18 mouse cellular contexts compared by ENCODE assay signal in genomic region chr7:109794556-109794955, GRCm38 (mm10). TPM values are rescaled to one million over a fixed set of nuclear protein-coding genes. Genes with fewer than 3 reads are reported as not detected.
DNase-seq lines count a peak whose midpoint lies in the region; ATAC-seq and TF ChIP-seq lines count a peak whose summit lies in the region.
"Had no signal": no experiment of that assay in that cellular context is flagged by ENCODE, and none has a peak within 500 bp of the region (broad histone marks: within the 10 kb centered on the region; RNA-seq: fewer than 3 reads in every experiment).

No protein-coding gene starts in this region.

- no peaks in the 10 kb centered on the region for H3K36me3 ChIP-seq in heart, embryonic 10.5 days
- H3K36me3 ChIP-seq in heart, embryonic 11.5 days (ENCODE audit: control insufficient read depth, insufficient read depth, low read length) = no peaks in the 10 kb centered on the region
- H3K36me3 ChIP-seq in hindbrain, embryonic 13.5 days = no peaks in the 10 kb centered on the region
- H3K36me3 ChIP-seq: embryonic facial prominence, embryonic 12.5 days; heart, embryonic 12.5 days; intestine, embryonic 15.5 days had no signal

- H3K4me1 ChIP-seq in heart, embryonic 10.5 days = peaks cover 20% of the 10 kb centered on the region
- peaks cover 10% of the 10 kb centered on the region for H3K4me1 ChIP-seq in heart, embryonic 11.5 days (ENCODE audit: control insufficient read depth, insufficient read depth, low read length)
- H3K4me1 ChIP-seq in hindbrain, embryonic 13.5 days (replicated peaks) = peaks cover 4% of the 10 kb centered on the region; the same call in 1 of the 2 replicates
- H3K4me1 ChIP-seq: embryonic facial prominence, embryonic 12.5 days; intestine, embryonic 15.5 days had no signal

- no peak overlapping the region for H3K4me2 ChIP-seq in heart, embryonic 11.5 days
- H3K4me2 ChIP-seq in hindbrain, embryonic 13.5 days = no peak overlapping the region
- H3K4me2 ChIP-seq: embryonic facial prominence, embryonic 12.5 days; hindbrain, embryonic 14.5 days; intestine, embryonic 15.5 days had no signal

- TF ChIP-seq CTCF in brain, embryonic 14.5 days (IDR thresholded peaks at IDR 0.05; ENCODE audit: borderline replicate concordance, extremely low read depth, insufficient read depth, insufficient read length) = no peak

- no peak overlapping the region for H3K4me3 ChIP-seq in heart, embryonic 10.5 days
- no peak overlapping the region for H3K4me3 ChIP-seq in heart, embryonic 11.5 days (ENCODE audit: low read depth, low read length)
- no peak overlapping the region for H3K4me3 ChIP-seq in hindbrain, embryonic 13.5 days
- H3K4me3 ChIP-seq: embryonic facial prominence, embryonic 12.5 days; heart, embryonic 12.5 days; intestine, embryonic 15.5 days had no signal

- DNase-seq in heart, embryonic 10.5 days (ENCODE audit: low spot score) = no peak
- DNase-seq in MN1 (ENCODE audit: low spot score) = peak; percentile 15
- peak; percentile 22 for DNase-seq in brain, embryonic 14.5 days (ENCODE audit: low read depth)
- no peak for DNase-seq in testis, postnatal 14 days (ENCODE audit: low spot score)
- DNase-seq: adrenal gland, postnatal 14 days; cerebellum, adult 2 months; cerebellum, postnatal 14 days; embryo, embryonic 11 days; gastrocnemius, postnatal 36 days; heart, adult 18-20 months; kidney, adult 2 months had no signal

- H3K9me3 ChIP-seq in heart, embryonic 10.5 days = no peaks in the 10 kb centered on the region
- no peaks in the 10 kb centered on the region for H3K9me3 ChIP-seq in heart, embryonic 11.5 days (replicated peaks; ENCODE audit: control insufficient read depth, low read length)
- no peaks in the 10 kb centered on the region for H3K9me3 ChIP-seq in hindbrain, embryonic 13.5 days
- H3K9me3 ChIP-seq: embryonic facial prominence, embryonic 12.5 days; heart, embryonic 12.5 days; intestine, embryonic 15.5 days had no signal

- ATAC-seq in heart, embryonic 11.5 days (replicated peaks; ENCODE audit: insufficient number of reproducible peaks, low FRiP score, low TSS enrichment) = no peak
- no peak for ATAC-seq in hindbrain, embryonic 13.5 days (ENCODE audit: low FRiP score)
- ATAC-seq: forebrain, embryonic 14.5 days; intestine, embryonic 15.5 days had no signal

- H3K27me3 ChIP-seq in heart, embryonic 10.5 days (ENCODE audit: insufficient read depth, poor library complexity, severe bottlenecking) = no peaks in the 10 kb centered on the region
- no peaks in the 10 kb centered on the region for H3K27me3 ChIP-seq in heart, embryonic 11.5 days (ENCODE audit: control insufficient read depth, insufficient read depth, low read length)
- no peaks in the 10 kb centered on the region for H3K27me3 ChIP-seq in hindbrain, embryonic 13.5 days
- H3K27me3 ChIP-seq: embryonic facial prominence, embryonic 12.5 days; heart, embryonic 12.5 days; intestine, embryonic 15.5 days had no signal

- no peak overlapping the region for H3K9ac ChIP-seq in heart, embryonic 11.5 days (ENCODE audit: low read depth, low read length)
- no peak overlapping the region for H3K9ac ChIP-seq in hindbrain, embryonic 13.5 days
- H3K9ac ChIP-seq: embryonic facial prominence, embryonic 12.5 days; heart, embryonic 12.5 days; hindbrain, embryonic 14.5 days; intestine, embryonic 15.5 days had no signal

- 76% methylated on average over 2 of the region's 2 CpGs for WGBS in heart, embryonic 10.5 days
- WGBS in heart, embryonic 11.5 days (ENCODE audit: insufficient replicate concordance) = 70% methylated on average over 2 of the region's 2 CpGs
- WGBS in hindbrain, embryonic 13.5 days = 67% methylated on average over 2 of the region's 2 CpGs

- H3K27ac ChIP-seq in heart, embryonic 10.5 days = peak overlapping the region; percentile 67; the same call in 1 of the 2 replicates
- H3K27ac ChIP-seq in heart, embryonic 11.5 days (ENCODE audit: low read depth, low read length) = no peak overlapping the region
- H3K27ac ChIP-seq in hindbrain, embryonic 13.5 days = no peak overlapping the region
- H3K27ac ChIP-seq: embryonic facial prominence, embryonic 12.5 days; hindbrain, embryonic 14.5 days; intestine, embryonic 15.5 days had no signal

- TF ChIP-seq POLR2A in brain, embryonic 14.5 days (IDR thresholded peaks at IDR 0.05; ENCODE audit: borderline replicate concordance, extremely low read depth, insufficient read depth, insufficient read length, poor library complexity, severe bottlenecking) = no peak

RNA-seq across cellular contexts. Expression of gene Nrip3, which starts 12.7 kb away (rescaled TPM):
- polyA plus RNA-seq in heart, embryonic 10.5 days (2016; fragmentation: Nextera tagmentation; extraction: Ambion mirVana) = 0.24 and 1.3 TPM in 2 replicates
- 0.62 TPM in 2 replicates for polyA plus RNA-seq in heart, embryonic 11.5 days (2014; fragmentation: Nextera tagmentation; extraction: Ambion mirVana)
- polyA plus RNA-seq in brain, embryonic 14.5 days (2012; rRNA removed) = 2.6 and 3.2 TPM in 2 replicates
- polyA plus RNA-seq in hindbrain, embryonic 13.5 days (2015; fragmentation: Nextera tagmentation; extraction: Ambion mirVana) = 3.9 and 4.1 TPM in 2 replicates

RNA-seq across cellular contexts. Expression of gene Tmem9b, which starts 41.9 kb away (rescaled TPM):
- 45.9 and 58.4 TPM in 2 replicates for polyA plus RNA-seq in heart, embryonic 10.5 days (2016; fragmentation: Nextera tagmentation; extraction: Ambion mirVana)
- polyA plus RNA-seq in heart, embryonic 11.5 days (2014; fragmentation: Nextera tagmentation; extraction: Ambion mirVana) = 58.9 and 61.9 TPM in 2 replicates
- polyA plus RNA-seq in brain, embryonic 14.5 days (2012; rRNA removed) = 64.2 and 69.0 TPM in 2 replicates
- 110 and 113 TPM in 2 replicates for polyA plus RNA-seq in hindbrain, embryonic 13.5 days (2015; fragmentation: Nextera tagmentation; extraction: Ambion mirVana)

Comparison
In these comparisons a context has a peak if more than half of its experiments do, and no peak if none do; other contexts are left out.
1. DNase-seq: peak in MN1 (single experiment) and brain, embryonic 14.5 days (single experiment); none in heart, embryonic 10.5 days (single experiment) and testis, postnatal 14 days (single experiment).